Mouse (Mus musculus) lung, postnatal 0 days (tissue): ENCODE measurements around the gene Zdhhc5.
A peak's percentile ranks its signal among the peaks of the same experiment; 100 is the strongest.

Experiments used
- CTCF ChIP-seq: IDR thresholded peaks from 2 replicates; pipeline ENCODE4 v1.5.1; 2016; ENCODE audit warnings: antibody characterized with exemption, mild to moderate bottlenecking
- EP300 ChIP-seq: IDR thresholded peaks from 2 replicates; pipeline ENCODE4 v1.6.1; 2016; ENCODE audit warnings: antibody characterized with exemption, mild to moderate bottlenecking, control low read depth

GRCm38 (mm10) chr2:84662866-84663265 lies 52.1 kb downstream of the Zdhhc5 start:
- TF ChIP-seq CTCF = peak; percentile 70
- TF ChIP-seq EP300 = no peak
